Mouse (Mus musculus): ENCODE data around the gene Dpp7. TPM values are rescaled to one million over a fixed set of nuclear protein-coding genes. Genes with fewer than 3 reads are reported as not detected.

Dpp7 gene
- total RNA-seq, 1 experiment, result 60.2 TPM

GRCm38 (mm10) chr2:25384492-25384891 lies 28.3 kb upstream of the Dpp7 start:
- no peaks in the 10 kb centered on the region for H3K9me3 ChIP-seq (ENCODE audit: control insufficient read depth, insufficient read depth, low read depth, low read length)
- TF ChIP-seq ZNF384 (IDR thresholded peaks at IDR 0.05; ENCODE audit: low read depth, low read length) (no peak), ZC3H11A (IDR thresholded peaks at IDR 0.05; ENCODE audit: borderline replicate concordance, low read depth, low read length) (no peak), CHD2 (IDR thresholded peaks at IDR 0.05; ENCODE audit: low read depth, low read length) (no peak), HCFC1 (IDR thresholded peaks at IDR 0.05; ENCODE audit: borderline replicate concordance, insufficient read depth, low read length) (no peak), MAFK (IDR thresholded peaks at IDR 0.05; ENCODE audit: insufficient read depth, low read depth, low read length) (no peak)
- no peaks in the 10 kb centered on the region for H3K36me3 ChIP-seq (ENCODE audit: control insufficient read depth, insufficient read depth, low read length, poor library complexity, severe bottlenecking)
- no peak overlapping the region for H3K27ac ChIP-seq (ENCODE audit: insufficient read depth, low read depth, low read length, poor library complexity, severe bottlenecking)
- H3K4me1 ChIP-seq (ENCODE audit: control insufficient read depth in 2 of 2, insufficient read depth in 2 of 2, low read length in 2 of 2, poor library complexity in 1 of 2), result peaks cover 0 to 15% of the 10 kb centered on the region in 2 experiments; a peak in 2 of 4 replicates
- in situ Hi-C loops (cut with MboI; ENCODE audit: low sequenced_read_pairs in 2 of 2, unreplicated experiment in 2 of 2), result no loop called here
- DNase-seq (ENCODE audit: low read depth, low spot score), result no peak
- H3K9ac ChIP-seq (ENCODE audit: insufficient read depth, low read depth, low read length, poor library complexity, severe bottlenecking), result no peak overlapping the region
- H3K4me3 ChIP-seq (ENCODE audit: insufficient read depth in 1 of 2, low read depth in 1 of 2, low read length in 2 of 2, poor library complexity in 1 of 2, severe bottlenecking in 1 of 2), result no peak overlapping the region

- no peaks in the 10 kb centered on the region for H3K9me3 ChIP-seq (ENCODE audit: control insufficient read depth, insufficient read depth, low read depth, low read length)
- no peak overlapping the region for H3K9ac ChIP-seq (ENCODE audit: insufficient read depth, low read depth, low read length, poor library complexity, severe bottlenecking)
- TF ChIP-seq MAFK (IDR thresholded peaks at IDR 0.05; ENCODE audit: insufficient read depth, low read depth, low read length), result no peak
- no peak overlapping the region for H3K4me3 ChIP-seq (ENCODE audit: insufficient read depth in 1 of 2, low read depth in 1 of 2, low read length in 2 of 2, poor library complexity in 1 of 2, severe bottlenecking in 1 of 2)
- no peak overlapping the region for H3K27ac ChIP-seq (ENCODE audit: insufficient read depth, low read depth, low read length, poor library complexity, severe bottlenecking)
- peaks cover 41% of the 10 kb centered on the region for H3K36me3 ChIP-seq (ENCODE audit: control insufficient read depth, insufficient read depth, low read length, poor library complexity, severe bottlenecking)
- H3K4me1 ChIP-seq (ENCODE audit: control insufficient read depth in 2 of 2, insufficient read depth in 2 of 2, low read length in 2 of 2, poor library complexity in 1 of 2), result peaks cover 0 to 12% of the 10 kb centered on the region in 2 experiments; a peak in 2 of 4 replicates
- DNase-seq (ENCODE audit: low read depth, low spot score), result no peak
- in situ Hi-C loops (cut with MboI; ENCODE audit: low sequenced_read_pairs in 2 of 2, unreplicated experiment in 2 of 2), result no loop called here
These were observed 20.4 kb upstream of the Dpp7 start for GRCm38 (mm10) chr2:25376589-25376988.

DNA sequence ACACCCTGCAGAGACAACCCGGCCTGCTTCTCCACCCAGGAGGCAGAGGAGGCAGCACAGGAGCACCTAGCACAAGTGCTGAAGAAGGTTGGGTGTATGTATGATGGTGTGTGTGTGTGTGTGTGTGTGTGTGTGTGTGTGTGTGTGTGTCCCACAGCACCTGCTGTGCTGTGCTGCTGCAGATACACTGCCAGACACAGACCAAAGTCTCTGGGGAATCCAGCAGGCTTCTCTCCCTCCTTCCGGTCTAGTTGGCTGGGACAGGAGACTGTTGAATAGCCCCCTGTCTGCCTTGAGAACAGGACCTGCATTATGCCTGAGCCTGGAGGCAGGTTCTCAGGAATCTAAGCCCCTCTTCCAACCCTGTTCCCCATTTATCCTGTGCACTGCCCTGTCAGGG lies 17.3 kb upstream of the Dpp7 start:
- H3K9ac ChIP-seq (ENCODE audit: insufficient read depth, low read depth, low read length, poor library complexity, severe bottlenecking), result no peak overlapping the region
- no peak for TF ChIP-seq HCFC1 (IDR thresholded peaks at IDR 0.05; ENCODE audit: borderline replicate concordance, insufficient read depth, low read length)
- no peak for TF ChIP-seq ZNF384 (IDR thresholded peaks at IDR 0.05; ENCODE audit: low read depth, low read length)
- no peak for TF ChIP-seq MAFK (IDR thresholded peaks at IDR 0.05; ENCODE audit: insufficient read depth, low read depth, low read length)
- no peak for TF ChIP-seq CHD2 (IDR thresholded peaks at IDR 0.05; ENCODE audit: low read depth, low read length)
- no peak for TF ChIP-seq ZC3H11A (IDR thresholded peaks at IDR 0.05; ENCODE audit: borderline replicate concordance, low read depth, low read length)
- H3K27ac ChIP-seq (ENCODE audit: insufficient read depth, low read depth, low read length, poor library complexity, severe bottlenecking), result no peak overlapping the region
- peaks cover 38% of the 10 kb centered on the region for H3K36me3 ChIP-seq (ENCODE audit: control insufficient read depth, insufficient read depth, low read length, poor library complexity, severe bottlenecking)
- DNase-seq (ENCODE audit: low read depth, low spot score), result no peak
- H3K9me3 ChIP-seq (ENCODE audit: control insufficient read depth, insufficient read depth, low read depth, low read length), result no peaks in the 10 kb centered on the region
- in situ Hi-C loops (cut with MboI; ENCODE audit: low sequenced_read_pairs in 2 of 2, unreplicated experiment in 2 of 2), result no loop called here
- H3K4me3 ChIP-seq (ENCODE audit: insufficient read depth in 1 of 2, low read depth in 1 of 2, low read length in 2 of 2, poor library complexity in 1 of 2, severe bottlenecking in 1 of 2), result peak overlapping the region; percentile 70 to 78
- peaks cover 0 to 4% of the 10 kb centered on the region in 2 experiments; a peak in 1 of 4 replicates for H3K4me1 ChIP-seq (ENCODE audit: control insufficient read depth in 2 of 2, insufficient read depth in 2 of 2, low read length in 2 of 2, poor library complexity in 1 of 2)

DNA sequence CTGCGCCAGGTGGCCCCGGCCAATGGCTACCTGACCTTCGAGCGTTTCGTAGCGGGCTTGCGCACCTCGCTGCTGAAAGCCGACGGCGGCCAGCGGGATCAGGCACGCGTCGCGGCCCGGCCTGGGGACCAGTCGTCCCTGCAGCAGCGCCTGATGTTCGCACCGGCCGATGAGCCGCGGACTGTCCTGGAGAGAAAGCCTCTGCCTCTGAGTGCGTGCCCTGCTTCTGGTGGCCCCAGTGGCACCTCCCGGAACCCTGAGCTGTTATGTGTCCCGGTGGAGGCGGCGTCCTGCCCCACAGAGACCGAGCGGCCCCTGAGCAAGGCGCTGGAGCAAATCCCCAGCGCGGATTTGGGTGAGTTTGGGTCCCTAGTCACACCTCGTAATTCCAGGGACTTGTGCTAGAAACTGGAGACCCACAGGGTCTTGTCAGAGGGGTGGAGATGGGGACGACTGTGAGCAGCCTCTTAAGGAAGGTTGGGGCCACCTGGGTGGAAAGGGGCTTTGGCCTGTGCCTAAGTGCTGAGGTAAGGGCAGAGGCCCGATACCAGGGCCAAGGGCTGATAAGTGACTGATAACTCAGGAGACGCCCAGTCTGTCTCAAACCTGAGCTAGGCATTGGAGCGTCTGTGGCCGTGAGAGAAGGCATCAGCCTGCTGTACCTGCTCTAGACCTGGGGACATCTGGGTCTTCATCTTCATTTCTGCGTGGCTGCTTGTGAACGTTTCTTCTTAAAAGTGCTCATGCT lies 16.7 kb upstream of the Dpp7 start:
- no peak for TF ChIP-seq CHD2 (IDR thresholded peaks at IDR 0.05; ENCODE audit: low read depth, low read length)
- H3K27ac ChIP-seq (ENCODE audit: insufficient read depth, low read depth, low read length, poor library complexity, severe bottlenecking), result no peak overlapping the region
- H3K9ac ChIP-seq (ENCODE audit: insufficient read depth, low read depth, low read length, poor library complexity, severe bottlenecking), result peak overlapping the region; percentile 78
- no peaks in the 10 kb centered on the region for H3K9me3 ChIP-seq (ENCODE audit: control insufficient read depth, insufficient read depth, low read depth, low read length)
- peak overlapping the region; percentile 70 to 78 for H3K4me3 ChIP-seq (ENCODE audit: insufficient read depth in 1 of 2, low read depth in 1 of 2, low read length in 2 of 2, poor library complexity in 1 of 2, severe bottlenecking in 1 of 2)
- peaks cover 33% of the 10 kb centered on the region for H3K36me3 ChIP-seq (ENCODE audit: control insufficient read depth, insufficient read depth, low read length, poor library complexity, severe bottlenecking)
- H3K4me1 ChIP-seq (ENCODE audit: control insufficient read depth in 2 of 2, insufficient read depth in 2 of 2, low read length in 2 of 2, poor library complexity in 1 of 2), result peaks cover 0 to 4% of the 10 kb centered on the region in 2 experiments; a peak in 1 of 4 replicates
- DNase-seq (ENCODE audit: low read depth, low spot score), result no peak
- in situ Hi-C loops (cut with MboI; ENCODE audit: low sequenced_read_pairs in 2 of 2, unreplicated experiment in 2 of 2), result no loop called here

Measured in ES-E14 (cell line).